In the genomic region with DNA sequence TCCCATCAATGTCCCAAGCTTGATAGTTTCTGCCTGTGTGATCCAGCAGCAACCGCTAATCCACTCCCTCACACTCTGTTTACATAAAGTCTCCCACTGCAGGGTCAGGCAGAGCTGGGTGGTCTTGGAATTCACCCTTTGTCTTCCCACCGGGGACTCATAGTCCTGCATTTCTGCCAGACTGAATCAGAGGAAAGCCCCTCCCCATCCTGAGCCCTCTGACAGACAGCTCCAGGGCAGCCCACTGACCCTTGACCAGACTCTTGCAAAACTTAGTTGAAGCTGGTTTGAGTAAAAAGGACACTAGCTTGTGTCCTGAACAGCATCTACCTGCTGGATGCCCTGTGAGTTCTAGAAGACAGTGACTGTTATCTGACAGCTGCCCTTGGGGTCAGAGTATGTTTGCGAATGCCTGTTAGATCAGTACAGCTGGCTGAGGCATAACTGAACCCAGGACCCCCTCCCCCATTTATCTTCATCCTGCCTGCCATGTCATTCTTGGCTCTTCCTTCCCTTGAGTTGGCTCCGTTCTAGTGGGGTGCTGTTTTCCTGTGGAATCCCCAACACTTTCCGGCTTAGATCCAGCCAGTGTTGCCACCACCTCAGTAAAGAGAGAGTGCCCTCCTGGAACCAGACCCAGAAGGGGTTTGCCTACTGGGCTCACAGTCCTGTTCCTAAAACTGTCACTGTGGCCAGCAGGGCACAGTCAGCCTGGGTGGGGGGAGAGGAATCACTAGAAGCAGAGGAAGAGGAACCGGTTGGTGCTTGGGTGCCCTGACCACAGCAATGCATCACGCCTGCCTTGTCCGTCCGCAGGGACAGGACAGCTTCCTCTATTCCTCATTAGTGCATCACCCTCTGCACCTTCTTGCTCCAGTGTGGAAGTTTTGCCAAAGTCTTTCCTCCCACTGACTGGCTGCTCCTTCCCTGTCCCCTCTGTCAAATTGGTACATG, we compare ENCODE assay signal across 8 mouse cellular contexts. TPM values are rescaled to one million over a fixed set of nuclear protein-coding genes. Genes with fewer than 3 reads are reported as not detected.
DNase-seq lines count a peak whose midpoint lies in the region; ATAC-seq and TF ChIP-seq lines count a peak whose summit lies in the region.

No protein-coding gene starts in this region.

- intact Hi-C loops in left cerebral cortex, postnatal 36 days (cut with DNase I) = no loop called here

- H3K27ac ChIP-seq in lung, postnatal 0 days (ENCODE audit: low read length) = no peak overlapping the region
- no peak overlapping the region for H3K27ac ChIP-seq in hindbrain, embryonic 16.5 days (ENCODE audit: low read depth, low read length)
- peak overlapping the region; percentile 16; the same call in 1 of the 2 replicates for H3K27ac ChIP-seq in liver, embryonic 14.5 days
- H3K27ac ChIP-seq in stomach, embryonic 14.5 days (ENCODE audit: low read length) = no peak overlapping the region

- 36% methylated on average over 9 of the region's 9 CpGs for WGBS in lung, postnatal 0 days
- WGBS in hindbrain, embryonic 16.5 days = 45% methylated on average over 9 of the region's 9 CpGs
- WGBS in liver, embryonic 14.5 days (ENCODE audit: insufficient replicate concordance) = 39% methylated on average over 9 of the region's 9 CpGs
- 35% methylated on average over 9 of the region's 9 CpGs for WGBS in stomach, embryonic 14.5 days

- no peak for ATAC-seq in lung, postnatal 0 days
- no peak for ATAC-seq in hindbrain, embryonic 16.5 days
- no peak for ATAC-seq in liver, embryonic 14.5 days (ENCODE audit: insufficient read depth)
- no peak for ATAC-seq in stomach, embryonic 14.5 days (ENCODE audit: insufficient number of reproducible peaks, insufficient read depth, low FRiP score, low read depth)

- H3K4me2 ChIP-seq in lung, postnatal 0 days (replicated peaks; ENCODE audit: low read depth, low read length) = peak overlapping the region; percentile 100; the same call in 1 of the 2 replicates
- H3K4me2 ChIP-seq in hindbrain, embryonic 16.5 days (ENCODE audit: low read length) = peak overlapping the region; percentile 94
- H3K4me2 ChIP-seq in liver, embryonic 14.5 days (ENCODE audit: low read depth) = peak overlapping the region; percentile 100
- H3K4me2 ChIP-seq in stomach, embryonic 14.5 days (replicated peaks; ENCODE audit: low read depth, low read length) = peak overlapping the region; percentile 94

- H3K9me3 ChIP-seq in lung, postnatal 0 days (ENCODE audit: low read length) = no peaks in the 10 kb centered on the region
- no peaks in the 10 kb centered on the region for H3K9me3 ChIP-seq in hindbrain, embryonic 16.5 days (ENCODE audit: control insufficient read depth, low read length)
- no peaks in the 10 kb centered on the region for H3K9me3 ChIP-seq in liver, embryonic 14.5 days (ENCODE audit: control insufficient read depth, low read length)
- no peaks in the 10 kb centered on the region for H3K9me3 ChIP-seq in stomach, embryonic 14.5 days (ENCODE audit: control insufficient read depth, low read depth, low read length)

- H3K27me3 ChIP-seq in lung, postnatal 0 days (replicated peaks; ENCODE audit: insufficient read depth, low read length) = no peaks in the 10 kb centered on the region
- H3K27me3 ChIP-seq in hindbrain, embryonic 16.5 days (replicated peaks; ENCODE audit: control insufficient read depth, insufficient read depth, low read length) = no peaks in the 10 kb centered on the region
- H3K27me3 ChIP-seq in liver, embryonic 14.5 days (ENCODE audit: control insufficient read depth, insufficient read depth, low read length) = no peaks in the 10 kb centered on the region
- no peaks in the 10 kb centered on the region for H3K27me3 ChIP-seq in stomach, embryonic 14.5 days (ENCODE audit: control insufficient read depth, insufficient read depth, low read length)

- H3K36me3 ChIP-seq in lung, postnatal 0 days (ENCODE audit: insufficient read depth, low read length) = no peaks in the 10 kb centered on the region
- H3K36me3 ChIP-seq in hindbrain, embryonic 16.5 days (ENCODE audit: control insufficient read depth, insufficient read depth, low read length) = peaks cover 10% of the 10 kb centered on the region
- peaks cover 24% of the 10 kb centered on the region for H3K36me3 ChIP-seq in liver, embryonic 14.5 days (replicated peaks; ENCODE audit: control insufficient read depth, insufficient read depth, low read depth)
- peaks cover 27% of the 10 kb centered on the region for H3K36me3 ChIP-seq in stomach, embryonic 14.5 days (ENCODE audit: control insufficient read depth, insufficient read depth, low read length)

- H3K4me3 ChIP-seq in lung, postnatal 0 days (ENCODE audit: low read depth, low read length) = no peak overlapping the region
- peak overlapping the region; percentile 96 for H3K4me3 ChIP-seq in hindbrain, embryonic 16.5 days (ENCODE audit: low read length)
- H3K4me3 ChIP-seq in liver, embryonic 14.5 days (ENCODE audit: insufficient read depth in 1 of 2, low read depth in 2 of 2, low read length in 2 of 2) = peak overlapping the region; percentile 80 to 94
- H3K4me3 ChIP-seq in stomach, embryonic 14.5 days (ENCODE audit: low read depth, low read length) = peak overlapping the region; percentile 90

- no peak overlapping the region for H3K9ac ChIP-seq in lung, postnatal 0 days (replicated peaks; ENCODE audit: low read depth)
- H3K9ac ChIP-seq in hindbrain, embryonic 16.5 days (ENCODE audit: low read depth, low read length) = peak overlapping the region; percentile 83
- peak overlapping the region; percentile 34 for H3K9ac ChIP-seq in liver, embryonic 14.5 days (replicated peaks)
- H3K9ac ChIP-seq in stomach, embryonic 14.5 days (replicated peaks; ENCODE audit: low read depth, low read length) = 0 out of 2 replicates have a peak overlapping the region, but pooled peaks have one; percentile 7

- H3K4me1 ChIP-seq in lung, postnatal 0 days (ENCODE audit: insufficient read depth, low read depth, low read length) = peaks cover 9% of the 10 kb centered on the region
- H3K4me1 ChIP-seq in hindbrain, embryonic 16.5 days (ENCODE audit: control insufficient read depth, insufficient read depth, low read depth, low read length) = peaks cover 32% of the 10 kb centered on the region
- peaks cover 10 to 31% of the 10 kb centered on the region in 2 experiments for H3K4me1 ChIP-seq in liver, embryonic 14.5 days (replicated peaks; ENCODE audit: control insufficient read depth in 2 of 2, insufficient read depth in 2 of 2, low read length in 1 of 2)
- H3K4me1 ChIP-seq in stomach, embryonic 14.5 days (ENCODE audit: control insufficient read depth, insufficient read depth, low read length) = peaks cover 29% of the 10 kb centered on the region

- DNase-seq in lung, postnatal 0 days (ENCODE audit: low spot score) = peak; percentile 28
- no peak for DNase-seq in lung, postnatal 10 days
- peak in 1 of 3 experiments; percentile 36 for DNase-seq in liver, embryonic 14.5 days (ENCODE audit: low read depth in 3 of 3, low spot score in 3 of 3)
- no peak for DNase-seq in left cerebral cortex, postnatal 36 days (ENCODE audit: low spot score in 2 of 2)
- no peak for DNase-seq in cerebellum, postnatal 14 days
- no peak for DNase-seq in right cerebral cortex, postnatal 14 days

- TF ChIP-seq CTCF in lung, postnatal 0 days (IDR thresholded peaks at IDR 0.05) = no peak
- TF ChIP-seq CTCF in liver, embryonic 14.5 days (IDR thresholded peaks at IDR 0.05; ENCODE audit: low read depth) = no peak; the same call in 1 of the 2 replicates

- no peak for TF ChIP-seq EP300 in lung, postnatal 0 days (IDR thresholded peaks at IDR 0.05)
- TF ChIP-seq EP300 in liver, embryonic 14.5 days (IDR thresholded peaks at IDR 0.05; ENCODE audit: low read depth) = no peak

RNA-seq across cellular contexts. Expression of a gene that starts 2.3 kb away (rescaled TPM):
- 5.0 and 5.7 TPM in 2 replicates for polyA plus RNA-seq in lung, postnatal 0 days (2015; fragmentation: Nextera tagmentation; extraction: Ambion mirVana)
- 4.0 and 5.3 TPM in 2 replicates for polyA plus RNA-seq in hindbrain, embryonic 16.5 days (2015; fragmentation: Nextera tagmentation; extraction: Ambion mirVana)
- 52.8 and 53.2 TPM in 2 replicates for polyA plus RNA-seq in liver, embryonic 14.5 days (2012; rRNA removed)
- 20.5 and 25.3 TPM in 2 replicates for polyA plus RNA-seq in liver, embryonic 14.5 days (2014; fragmentation: Nextera tagmentation; extraction: Ambion mirVana)
- polyA plus RNA-seq in stomach, embryonic 14.5 days (2014; fragmentation: Nextera tagmentation; extraction: Ambion mirVana) = 29.8 and 32.4 TPM in 2 replicates
- 100 to 1,000 TPM in 1 of 2 experiments, 10 to 100 TPM in 1; 83.0 to 106 TPM for total RNA-seq in left cerebral cortex, postnatal 36 days (2021)

RNA-seq across cellular contexts. Expression of a gene that starts 53.9 kb away (rescaled TPM):
- not detected in 2 replicates for polyA plus RNA-seq in lung, postnatal 0 days (2015; fragmentation: Nextera tagmentation; extraction: Ambion mirVana)
- 0.17 TPM in 1 of 2 replicates, not detected in the other for polyA plus RNA-seq in hindbrain, embryonic 16.5 days (2015; fragmentation: Nextera tagmentation; extraction: Ambion mirVana)
- polyA plus RNA-seq in liver, embryonic 14.5 days (2012; rRNA removed) = 0.10 TPM in 1 of 2 replicates, not detected in the other
- not detected in 2 replicates for polyA plus RNA-seq in liver, embryonic 14.5 days (2014; fragmentation: Nextera tagmentation; extraction: Ambion mirVana)
- polyA plus RNA-seq in stomach, embryonic 14.5 days (2014; fragmentation: Nextera tagmentation; extraction: Ambion mirVana) = not detected in 2 replicates
- not detected for total RNA-seq in left cerebral cortex, postnatal 36 days (2021)

RNA-seq across cellular contexts. Expression of a gene that starts 59.1 kb away (rescaled TPM):
- polyA plus RNA-seq in lung, postnatal 0 days (2015; fragmentation: Nextera tagmentation; extraction: Ambion mirVana) = 2.2 and 2.5 TPM in 2 replicates
- polyA plus RNA-seq in hindbrain, embryonic 16.5 days (2015; fragmentation: Nextera tagmentation; extraction: Ambion mirVana) = 1.5 and 1.6 TPM in 2 replicates
- polyA plus RNA-seq in liver, embryonic 14.5 days (2012; rRNA removed) = 0.02 and 0.13 TPM in 2 replicates
- polyA plus RNA-seq in liver, embryonic 14.5 days (2014; fragmentation: Nextera tagmentation; extraction: Ambion mirVana) = 0.06 TPM in 1 of 2 replicates, not detected in the other
- polyA plus RNA-seq in stomach, embryonic 14.5 days (2014; fragmentation: Nextera tagmentation; extraction: Ambion mirVana) = 2.7 and 3.7 TPM in 2 replicates
- total RNA-seq in left cerebral cortex, postnatal 36 days (2021) = 1 to 10 TPM; 1.0 to 1.7 TPM
